Mouse (Mus musculus) cerebral cortex, adult 2 months (tissue): ENCODE results near the gene Bak1.

Experiments used
- WGBS: fragments of 180-500 bp; shearing (Covaris S2); methylation state at CpG from one replicate; pipeline ENCODE4 v1.1.7; 2018; 5-methylcytosine and 5-hydroxymethylcytosine counted together

Bak1 gene

DNA sequence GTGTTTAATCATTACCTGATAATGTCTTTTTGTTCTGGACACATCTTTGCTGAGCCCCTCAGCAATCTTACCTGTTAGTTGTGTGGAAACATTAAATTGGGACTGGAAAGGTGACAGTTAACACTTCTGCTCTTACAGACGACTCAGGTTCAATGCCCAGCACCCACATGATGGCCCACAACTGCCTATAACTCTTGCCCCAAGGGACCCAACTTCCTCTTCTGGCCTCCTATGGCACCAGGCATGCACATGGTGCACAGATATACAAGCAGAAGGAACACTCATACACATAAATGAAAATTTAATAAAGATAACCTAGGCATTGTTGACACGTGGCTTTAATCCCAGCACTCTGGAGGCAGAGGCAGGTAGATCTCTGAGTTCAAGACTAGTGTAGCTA lies 49.4 kb downstream of the Bak1 start:
- 81% methylated on average over 2 of the region's 2 CpGs for WGBS

DNA sequence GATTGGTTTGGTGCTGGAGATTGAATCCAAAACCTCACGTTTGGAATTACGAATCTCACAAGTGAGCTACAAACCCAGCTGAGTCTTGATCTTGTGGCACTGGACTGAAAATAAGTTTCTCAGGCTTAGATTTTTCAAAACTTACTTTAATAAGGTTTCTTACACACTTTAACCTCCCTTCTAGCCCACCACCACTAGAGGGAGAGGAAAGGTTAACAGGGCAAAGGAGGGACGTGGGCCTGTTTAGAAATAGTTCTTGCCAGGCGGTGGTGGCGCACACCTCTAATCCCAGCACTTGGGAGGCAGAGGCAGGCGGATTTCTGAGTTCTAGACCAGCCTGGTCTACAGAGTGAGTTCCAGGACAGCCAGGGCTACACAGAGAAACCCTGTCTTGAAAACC lies 51.5 kb downstream of the Bak1 start:
- WGBS = 86% methylated on average over 6 of the region's 6 CpGs

- 92% methylated on average over 15 of the region's 15 CpGs for whole genome bisulfite sequencing
Measured at GRCm38 (mm10) chr17:26974547-26974946, 54.3 kb downstream of the Bak1 start.

DNA sequence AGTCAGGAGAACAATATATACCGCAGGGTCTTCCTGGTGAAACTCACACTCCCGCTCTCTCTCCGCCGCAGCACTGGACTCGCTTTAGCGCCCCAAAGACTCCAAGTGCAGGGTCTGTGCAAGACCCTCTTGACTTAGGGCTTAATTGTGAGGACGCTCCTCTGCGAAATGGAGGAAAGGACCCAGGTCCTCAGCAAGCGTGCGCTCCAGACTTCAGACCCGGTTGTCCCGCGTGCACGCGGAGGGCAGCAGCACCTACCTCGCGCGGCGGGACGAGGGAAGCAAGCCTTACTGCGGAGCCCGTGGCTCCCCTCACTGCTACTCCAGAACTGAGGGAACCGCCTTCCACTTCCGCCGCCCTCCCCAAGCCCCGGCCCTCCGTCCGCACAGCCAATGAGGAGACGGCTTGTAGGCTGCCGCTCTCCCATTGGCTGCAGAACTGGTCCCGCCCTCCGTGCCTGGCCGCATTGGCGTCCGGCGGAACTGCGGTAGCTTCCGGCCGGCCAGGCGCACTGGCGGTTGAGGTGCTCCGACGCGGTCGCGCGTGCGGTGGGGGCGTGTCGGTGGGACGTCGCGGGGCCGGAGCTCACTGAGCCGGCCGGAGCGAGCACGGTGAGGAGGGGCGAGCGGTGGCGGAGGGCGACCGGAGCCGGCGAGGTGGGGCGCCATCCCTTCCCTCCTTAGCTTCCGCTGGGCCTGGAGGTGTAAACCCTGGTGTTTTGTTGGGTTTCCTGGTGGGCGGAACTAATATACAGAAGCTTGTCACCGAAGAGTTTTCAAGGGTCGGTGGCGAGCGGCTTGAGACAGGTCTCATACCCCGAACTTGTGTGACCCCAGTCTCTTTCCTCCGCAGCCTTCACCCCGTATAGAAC lies 55.9 kb downstream of the Bak1 start, which contains the start of gene Zbtb9:
Zbtb9 (plus strand) TSS at position 465 of the 872 bp plus-strand sequence.
- WGBS = under 1% methylated on average over 75 of the region's 75 CpGs

DNA sequence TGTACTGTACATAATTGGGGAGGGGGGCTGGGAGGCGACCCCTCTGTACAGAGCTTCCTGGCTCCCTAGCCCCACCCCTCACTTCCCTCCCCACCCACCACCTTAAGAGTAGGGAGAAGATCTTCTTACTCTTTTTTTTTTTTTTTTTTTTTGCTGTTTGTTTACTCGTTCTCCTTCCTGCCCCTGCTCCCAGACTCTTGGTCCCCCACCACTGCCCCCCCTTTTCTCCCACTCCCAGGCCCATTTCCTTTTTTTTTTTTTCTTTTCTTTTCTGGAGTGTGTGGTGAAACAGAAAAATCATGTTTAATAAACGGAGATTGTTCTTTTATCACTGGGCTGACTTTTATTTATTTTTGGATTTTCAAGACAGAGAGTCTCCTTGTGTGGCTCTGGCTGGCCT lies 56.7 kb downstream of the Bak1 start:
- WGBS = 0% methylated on average over 3 of the region's 3 CpGs

DNA sequence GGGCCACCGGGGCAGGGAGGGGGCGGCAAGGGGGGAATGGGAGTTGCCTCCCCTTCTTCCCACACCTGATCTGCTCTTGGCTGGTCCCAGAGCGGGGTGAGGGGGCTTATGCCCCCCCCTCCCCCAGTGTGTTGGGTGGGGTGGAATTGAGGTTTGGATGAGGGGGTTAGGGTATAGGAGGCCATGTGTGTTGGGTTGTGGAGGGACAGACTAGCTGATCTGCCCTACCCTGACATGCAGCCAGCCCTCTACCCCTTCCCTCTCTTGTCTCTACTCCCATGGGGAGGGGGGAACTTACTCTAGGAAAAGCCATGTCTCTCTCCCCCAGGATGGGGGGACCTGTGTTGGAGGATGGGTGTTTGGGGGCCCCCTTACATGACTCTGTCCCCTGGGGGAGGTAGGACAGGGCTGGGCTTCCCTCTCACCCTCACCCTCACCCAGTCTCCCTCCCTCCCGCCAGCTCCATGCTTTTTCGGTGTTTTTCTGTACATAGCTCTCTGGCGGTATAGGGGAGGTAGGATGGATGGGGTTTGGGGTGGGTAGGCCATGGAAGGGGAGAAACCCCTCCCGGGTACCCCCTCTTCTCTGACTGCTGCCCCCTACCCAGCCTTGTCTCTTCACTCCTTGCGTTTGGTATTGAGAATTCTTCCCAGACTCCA lies 57.4 kb downstream of the Bak1 start:
- 46% methylated on average over 8 of the region's 8 CpGs for WGBS

- 60% methylated on average over 12 of the region's 12 CpGs for WGBS
Measured at GRCm38 (mm10) chr17:26970221-26970620, 58.6 kb downstream of the Bak1 start.
